Mouse (Mus musculus): ENCODE measurements at regions not wholly inside any gene's neighbourhood (a gene's known extent, or its start where the extent isn't known, plus 50 kb on each side); places are given as distances from the start of the nearest gene placed in this dataset.

- TF ChIP-seq CTCF (IDR thresholded peaks at IDR 0.05; ENCODE audit: borderline replicate concordance, extremely low read depth, insufficient read depth, insufficient read length), result no peak
- TF ChIP-seq POLR2A (IDR thresholded peaks at IDR 0.05; ENCODE audit: borderline replicate concordance, extremely low read depth, insufficient read depth, insufficient read length, poor library complexity, severe bottlenecking), result no peak
These were observed 198.9 kb upstream of the Cxcl12 start for GRCm38 (mm10) chr6:116969381-116969910.
